Mouse (Mus musculus): ENCODE measurements at regions not wholly inside any gene's neighbourhood (a gene's known extent, or its start where the extent isn't known, plus 50 kb on each side); places are given as distances from the start of the nearest gene placed in this dataset.

- no peak for DNase-seq
Observed at GRCm38 (mm10) chr13:83731481-83732006, 227.7 kb downstream of the Mef2c start.

GRCm38 (mm10) chr13:83732283-83733121 is 228.7 kb downstream of the Mef2c start:
- peak; percentile 60 for DNase-seq

- peak; percentile 38 for DNase-seq
Observed at GRCm38 (mm10) chr13:83733231-83733990, 229.6 kb downstream of the Mef2c start.

GRCm38 (mm10) chr13:83733991-83734610 is 230.3 kb downstream of the Mef2c start:
- no peak for DNase-seq

- DNase-seq, result no peak
Observed at GRCm38 (mm10) chr13:83734656-83735055, 230.8 kb downstream of the Mef2c start.

GRCm38 (mm10) chr13:83735101-83735500 is 231.3 kb downstream of the Mef2c start:
- no peak for DNase-seq

- DNase-seq, result no peak
Observed at GRCm38 (mm10) chr13:83735631-83736475, 232.0 kb downstream of the Mef2c start.

- DNase-seq, result peak; percentile 28
Observed at GRCm38 (mm10) chr13:83737031-83737825, 233.4 kb downstream of the Mef2c start.

- DNase-seq, result peak; percentile 36
Observed at GRCm38 (mm10) chr13:83737826-83738527, 234.1 kb downstream of the Mef2c start.

GRCm38 (mm10) chr13:83738528-83738981 is 234.7 kb downstream of the Mef2c start:
- DNase-seq, result peak; percentile 49

- DNase-seq, result no peak
Observed at GRCm38 (mm10) chr13:83739131-83739530, 235.3 kb downstream of the Mef2c start.

GRCm38 (mm10) chr13:83739541-83740061 is 235.8 kb downstream of the Mef2c start:
- peak; percentile 36 for DNase-seq

GRCm38 (mm10) chr13:83740101-83740500 is 236.3 kb downstream of the Mef2c start:
- no peak for DNase-seq

- no peak for DNase-seq
Observed at GRCm38 (mm10) chr13:83740771-83741170, 236.9 kb downstream of the Mef2c start.

- DNase-seq, result no peak
Observed at GRCm38 (mm10) chr13:83741591-83742021, 237.8 kb downstream of the Mef2c start.

GRCm38 (mm10) chr13:83742102-83742501 is 238.3 kb downstream of the Mef2c start:
- DNase-seq, result no peak

- DNase-seq, result no peak
Observed at GRCm38 (mm10) chr13:83742546-83742945, 238.7 kb downstream of the Mef2c start.

- DNase-seq, result no peak
Observed at GRCm38 (mm10) chr13:83743381-83743780, 239.5 kb downstream of the Mef2c start.

- DNase-seq, result no peak
Observed at GRCm38 (mm10) chr13:83744110-83744752, 240.4 kb downstream of the Mef2c start.

Data from cerebellum, adult 11 months (tissue).